Mouse (Mus musculus) stomach, postnatal 0 days (tissue): ENCODE results near the gene Rras2. TPM values are rescaled to one million over a fixed set of nuclear protein-coding genes. Genes with fewer than 3 reads are reported as not detected.

ENCODE experiments used
- ATAC-seq: fragments of 200-750 bp; cut with Nextera tagmentation; 2 replicates; pipeline ENCODE4 v1.8.0; 2017; ENCODE audit not compliant: low FRiP score, low TSS enrichment
- DNase-seq: peaks from one replicate; pipeline ENCODE4 v3.0.0-alpha.2; 2016; ENCODE audit warnings: low spot score
- H3K27ac ChIP-seq: fragments of 300-500 bp; sonication (generic); replicated peaks from 2 replicates; pipeline ENCODE4 v1.5.1; 2014; ENCODE audit warnings: mild to moderate bottlenecking, control low read depth
- H3K27me3 ChIP-seq: fragments of 300-500 bp; sonication (generic); 2 replicates; pipeline ENCODE4 v1.6.1; 2014; ENCODE audit warnings: low read length; ENCODE audit not compliant: control insufficient read depth, insufficient read depth
- H3K36me3 ChIP-seq: fragments of 300-500 bp; sonication (generic); 2 replicates; pipeline ENCODE4 v1.6.1; 2014; ENCODE audit warnings: low read length, mixed read lengths; ENCODE audit not compliant: control insufficient read depth, insufficient read depth
- H3K4me1 ChIP-seq: fragments of 300-500 bp; sonication (generic); replicated peaks from 2 replicates; pipeline ENCODE4 v1.6.1; 2014; ENCODE audit warnings: antibody characterized with exemption; ENCODE audit not compliant: control insufficient read depth, insufficient read depth
- H3K4me2 ChIP-seq: fragments of 300-500 bp; sonication (generic); replicated peaks from 2 replicates; pipeline ENCODE4 v1.6.1; 2014; ENCODE audit warnings: low read depth, mild to moderate bottlenecking, control low read depth, moderate library complexity
- H3K4me3 ChIP-seq: fragments of 300-500 bp; sonication (generic); 2 replicates; pipeline ENCODE4 v1.5.1; 2014; ENCODE audit warnings: low read depth, low read length, control low read depth
- H3K9ac ChIP-seq: fragments of 300-500 bp; sonication (generic); 2 replicates; pipeline ENCODE4 v1.6.1; 2014; ENCODE audit warnings: mild to moderate bottlenecking, low read length, control low read depth, mixed read lengths
- H3K9me3 ChIP-seq: fragments of 300-500 bp; sonication (generic); 2 replicates; pipeline ENCODE4 v1.6.1; 2016; ENCODE audit warnings: low read length; ENCODE audit not compliant: control insufficient read depth
- CTCF ChIP-seq: IDR thresholded peaks from 2 replicates; pipeline ENCODE4 v1.5.1; 2016; ENCODE audit warnings: antibody characterized with exemption, low read depth, mild to moderate bottlenecking, moderate library complexity
- EP300 ChIP-seq: optimal IDR thresholded peaks from 2 replicates; pipeline ENCODE3; 2016; ENCODE audit warnings: antibody characterized with exemption
- WGBS: fragments of 180-500 bp; shearing (Covaris S2); extraction: QIAGEN DNeasy Blood & Tissue Kit; methylation state at CpG from one replicate; pipeline ENCODE4 v1.1.7; 2014; 5-methylcytosine and 5-hydroxymethylcytosine counted together
- polyA plus RNA-seq: library from polyadenylated mRNA; unstranded; fragments of >200 nt; fragmentation: Nextera tagmentation; extraction: Ambion mirVana; gene quantifications from 2 replicates; pipeline ENCODE4 v1.2.1, GENCODE M21; 2015

Gene Rras2
- polyA plus RNA-seq, 1 experiment from 2014 or later: 26.2 TPM

GRCm38 (mm10) chr7:114118180-114118579 is 599 bp upstream of the Rras2 start:
- ATAC-seq (peak; percentile 38; the same call in 1 of the 2 replicates), DNase-seq (peak; percentile 34)
- peak overlapping the region; percentile 90; the same call in 1 of the 2 replicates for H3K9ac ChIP-seq
- H3K27me3 ChIP-seq: no peaks in the 10 kb centered on the region
- no peaks in the 10 kb centered on the region for H3K9me3 ChIP-seq
- peak overlapping the region; percentile 86 for H3K4me3 ChIP-seq
- 39% methylated on average over 7 of the region's 7 CpGs for WGBS
- no peaks in the 10 kb centered on the region for H3K4me1 ChIP-seq
- H3K27ac ChIP-seq: no peak overlapping the region
- H3K36me3 ChIP-seq: no peaks in the 10 kb centered on the region
- TF ChIP-seq EP300 (no peak), CTCF (no peak)
- H3K4me2 ChIP-seq: peak overlapping the region; percentile 86

GRCm38 (mm10) chr7:114116711-114117351 is 750 bp downstream of the Rras2 start:
- DNase-seq (peak; percentile 89), ATAC-seq (peak; percentile 93)
- H3K4me1 ChIP-seq: no peaks in the 10 kb centered on the region
- H3K4me3 ChIP-seq: peak overlapping the region; percentile 86
- WGBS: under 1% methylated on average over 54 of the region's 74 CpGs
- TF ChIP-seq CTCF (peak; percentile 23), EP300 (no peak)
- H3K4me2 ChIP-seq: peak overlapping the region; percentile 86
- no peaks in the 10 kb centered on the region for H3K9me3 ChIP-seq
- H3K27ac ChIP-seq: peak overlapping the region; percentile 94
- no peaks in the 10 kb centered on the region for H3K27me3 ChIP-seq
- H3K9ac ChIP-seq: peak overlapping the region; percentile 90
- H3K36me3 ChIP-seq: no peaks in the 10 kb centered on the region

- no peak overlapping the region for H3K9ac ChIP-seq
- no peaks in the 10 kb centered on the region for H3K36me3 ChIP-seq
- 22% methylated on average over 9 of the region's 9 CpGs for WGBS
- no peaks in the 10 kb centered on the region for H3K27me3 ChIP-seq
- H3K4me2 ChIP-seq: peak overlapping the region; percentile 86
- TF ChIP-seq CTCF (no peak), EP300 (no peak)
- DNase-seq (no peak), ATAC-seq (no peak)
- H3K4me1 ChIP-seq: no peaks in the 10 kb centered on the region
- no peak overlapping the region for H3K27ac ChIP-seq
- H3K4me3 ChIP-seq: peak overlapping the region; percentile 86
- no peaks in the 10 kb centered on the region for H3K9me3 ChIP-seq
These were observed 1.6 kb downstream of the Rras2 start for GRCm38 (mm10) chr7:114115961-114116360.

- Histone ChIP-seq H3K27ac (no peak overlapping the region), H3K4me3 (no peak overlapping the region), H3K4me2 (no peak overlapping the region), H3K4me1 (no peaks in the 10 kb centered on the region), H3K27me3 (no peaks in the 10 kb centered on the region), H3K36me3 (no peaks in the 10 kb centered on the region), H3K9ac (no peak overlapping the region), H3K9me3 (no peaks in the 10 kb centered on the region)
- TF ChIP-seq CTCF: no peak
- TF ChIP-seq EP300: no peak
- DNase-seq: no peak
- WGBS: 71% methylated on average over 3 of the region's 3 CpGs
- no peak for ATAC-seq
These were observed 2.6 kb downstream of the Rras2 start for GRCm38 (mm10) chr7:114114976-114115375.

GRCm38 (mm10) chr7:114114284-114114683 is 3.3 kb downstream of the Rras2 start:
- no peak overlapping the region for H3K4me3 ChIP-seq
- TF ChIP-seq CTCF: no peak
- no peak for TF ChIP-seq EP300
- WGBS: 80% methylated on average over 2 of the region's 2 CpGs
- no peak overlapping the region for H3K27ac ChIP-seq
- H3K36me3 ChIP-seq: no peaks in the 10 kb centered on the region
- no peaks in the 10 kb centered on the region for H3K9me3 ChIP-seq
- H3K4me2 ChIP-seq: no peak overlapping the region
- no peaks in the 10 kb centered on the region for H3K4me1 ChIP-seq
- ATAC-seq: no peak
- H3K9ac ChIP-seq: no peak overlapping the region
- DNase-seq: no peak
- H3K27me3 ChIP-seq: no peaks in the 10 kb centered on the region

- TF ChIP-seq EP300 (no peak), CTCF (no peak)
- Histone ChIP-seq H3K4me3 (no peak overlapping the region), H3K27me3 (no peaks in the 10 kb centered on the region), H3K4me1 (no peaks in the 10 kb centered on the region), H3K27ac (no peak overlapping the region), H3K4me2 (no peak overlapping the region), H3K36me3 (no peaks in the 10 kb centered on the region), H3K9ac (no peak overlapping the region), H3K9me3 (no peaks in the 10 kb centered on the region)
- DNase-seq: no peak
- ATAC-seq: no peak
- WGBS: 58% methylated on average over 2 of the region's 2 CpGs
These were observed 7.1 kb downstream of the Rras2 start for GRCm38 (mm10) chr7:114110500-114110899.
